Mouse (Mus musculus) CD4-positive, CD25-positive, alpha-beta regulatory T cell, adult 4 months (primary cell): ENCODE measurements around the gene Rps15. TPM values are rescaled to one million over a fixed set of nuclear protein-coding genes. Genes with fewer than 3 reads are reported as not detected.

Source experiments
- ATAC-seq: one replicate; pipeline ENCODE4 v1.8.0; 2017
- polyA plus RNA-seq, 2 experiments: library from polyadenylated mRNA; unstranded; fragments of 100-300 nt; shearing (Covaris generic); gene quantifications; one replicate each; pipeline ENCODE4 v1.2.1; 2017

The Rps15 gene
- polyA plus RNA-seq, 2 experiments from 2014 or later: 1,622 to 1,794 TPM

GRCm38 (mm10) chr10:80260642-80261584 lies 31.3 kb upstream of the Rps15 start, which contains the start of the genes Gamt and Dazap1:
Gamt (minus strand) TSS chr10:80261012.
Dazap1 (plus strand) TSS chr10:80261486.
- peak; percentile 68 for ATAC-seq

- peak; percentile 19 for ATAC-seq
Measured at GRCm38 (mm10) chr10:80261585-80261968, 30.7 kb upstream of the Rps15 start.

DNA sequence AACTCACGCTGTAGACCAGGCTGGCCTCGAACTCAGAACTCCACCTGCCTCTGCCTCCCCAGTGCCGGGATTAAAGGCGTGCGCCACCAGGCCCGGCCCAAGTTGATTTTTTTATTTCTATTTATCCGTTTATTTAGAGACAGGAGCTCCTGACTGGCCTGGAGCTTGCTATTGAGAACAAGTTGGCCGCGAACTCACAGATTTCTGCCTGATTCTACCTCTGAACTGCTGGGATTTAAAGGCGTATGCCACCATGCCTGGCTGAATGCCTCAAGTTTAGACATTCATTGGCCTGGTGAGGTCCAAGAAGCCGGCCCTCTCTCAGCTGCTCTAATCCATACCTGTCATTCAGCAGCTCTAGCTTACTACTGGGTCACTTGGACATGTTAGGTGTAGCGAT lies 30.1 kb upstream of the Rps15 start:
- no peak for ATAC-seq

GRCm38 (mm10) chr10:80262776-80263365 lies 29.4 kb upstream of the Rps15 start:
- no peak for ATAC-seq

- ATAC-seq: peak; percentile 77
Measured at GRCm38 (mm10) chr10:80264341-80265148, 27.7 kb upstream of the Rps15 start.

DNA sequence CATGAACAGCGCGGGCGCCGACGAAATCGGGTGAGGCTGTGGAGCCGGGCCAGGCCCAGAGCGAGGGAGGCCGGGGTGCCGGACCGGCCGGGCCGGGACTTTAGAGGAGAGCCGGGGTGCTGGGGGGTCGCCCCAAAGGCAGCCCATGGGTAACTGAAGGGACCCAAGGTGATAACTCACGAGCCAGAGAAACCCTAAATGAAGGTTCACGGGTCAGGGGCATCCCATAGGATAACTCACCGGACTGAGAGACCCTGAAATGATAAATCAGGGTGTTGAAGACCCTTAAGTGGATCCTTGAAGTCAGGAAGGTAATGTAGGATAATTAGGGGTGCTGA lies 27.1 kb upstream of the Rps15 start:
- ATAC-seq: no peak

- ATAC-seq: no peak
Measured at GRCm38 (mm10) chr10:80270099-80270498, 22.2 kb upstream of the Rps15 start.

- ATAC-seq: no peak
Measured at GRCm38 (mm10) chr10:80270734-80271181, 21.5 kb upstream of the Rps15 start.

GRCm38 (mm10) chr10:80271186-80271843 lies 20.9 kb upstream of the Rps15 start:
- peak; percentile 64 for ATAC-seq

DNA sequence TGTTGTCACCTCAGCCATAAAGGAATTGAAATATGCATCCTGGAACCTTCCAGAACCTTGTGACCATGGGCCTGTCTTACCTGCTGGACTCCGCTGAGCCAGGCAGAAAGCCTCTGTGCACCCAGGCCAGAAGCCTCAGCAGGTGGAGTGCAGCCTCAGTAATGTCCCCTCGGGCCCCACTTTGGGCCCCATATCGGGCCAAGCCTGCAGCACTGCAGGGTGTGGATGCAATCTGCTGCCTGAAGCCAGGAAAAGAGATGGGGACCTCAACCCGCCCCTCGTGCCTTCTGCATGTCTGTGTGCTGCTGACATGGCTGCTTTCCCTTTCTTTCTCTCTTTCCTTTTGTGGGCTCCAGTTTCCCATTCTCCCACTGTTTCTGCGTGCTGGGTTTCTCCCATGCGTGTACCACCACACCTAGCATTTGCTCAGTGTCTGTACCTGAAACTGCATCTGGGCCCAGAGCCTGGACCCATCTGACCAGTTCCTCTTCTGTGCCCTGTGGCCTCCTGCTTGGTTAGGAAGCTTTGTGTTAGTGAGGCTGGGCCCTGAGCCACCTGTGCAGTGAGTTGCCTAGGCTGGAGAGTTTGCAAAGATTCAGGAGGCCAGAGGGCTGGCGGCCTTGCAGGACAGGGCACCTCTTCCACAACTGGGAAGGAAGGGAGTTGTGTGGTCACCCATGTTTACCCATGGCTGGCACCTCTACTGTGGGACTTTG lies 20.2 kb upstream of the Rps15 start:
- ATAC-seq: no peak

DNA sequence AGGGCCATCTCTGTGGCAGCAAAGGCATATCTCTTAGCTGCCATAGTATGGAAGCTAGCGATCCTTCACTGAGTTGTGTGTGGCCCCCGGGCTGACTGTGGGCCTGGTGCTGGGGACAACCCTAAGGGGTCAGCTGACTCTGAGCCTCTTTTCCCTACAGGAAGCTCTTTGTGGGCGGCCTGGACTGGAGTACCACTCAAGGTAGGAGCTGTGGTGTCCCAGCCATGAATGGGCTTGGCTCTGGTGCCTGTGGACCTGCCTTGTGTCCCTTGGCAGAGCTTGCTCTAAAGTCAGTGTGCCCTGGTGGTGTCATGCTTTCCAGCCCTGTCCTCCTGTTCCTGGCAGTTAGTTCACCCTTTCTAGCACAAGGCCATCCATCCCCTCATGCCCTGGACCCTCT lies 18.4 kb upstream of the Rps15 start:
- no peak for ATAC-seq

GRCm38 (mm10) chr10:80276238-80276637 lies 16.0 kb upstream of the Rps15 start:
- no peak for ATAC-seq

- no peak for ATAC-seq
Measured at GRCm38 (mm10) chr10:80278390-80278789, 13.9 kb upstream of the Rps15 start.

- no peak for ATAC-seq
Measured at GRCm38 (mm10) chr10:80279273-80279672, 13.0 kb upstream of the Rps15 start.

DNA sequence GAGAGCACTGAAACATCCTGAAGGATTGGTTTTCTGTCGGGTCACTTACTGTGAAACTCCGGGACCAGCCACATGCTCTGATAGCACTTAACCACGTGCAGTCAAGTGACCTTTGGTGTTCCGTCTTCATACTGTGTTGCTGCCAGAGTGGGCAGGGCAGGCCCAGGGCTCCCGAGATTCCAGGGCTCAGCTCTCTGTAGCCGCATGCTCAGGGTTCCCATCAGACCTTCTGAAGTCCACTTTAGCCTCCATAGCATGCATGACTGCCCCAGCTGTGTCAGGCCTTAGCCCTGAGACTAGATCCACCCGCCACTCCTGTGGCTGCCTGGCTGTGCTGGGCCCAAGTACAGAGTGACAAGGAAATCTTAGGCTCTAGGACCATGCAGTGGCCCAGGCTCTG lies 10.9 kb upstream of the Rps15 start:
- no peak for ATAC-seq

GRCm38 (mm10) chr10:80281921-80282371 lies 10.3 kb upstream of the Rps15 start:
- ATAC-seq: no peak

- no peak for ATAC-seq
Measured at GRCm38 (mm10) chr10:80282481-80283441, 9.5 kb upstream of the Rps15 start.

GRCm38 (mm10) chr10:80285222-80286070 lies 6.8 kb upstream of the Rps15 start:
- no peak for ATAC-seq

DNA sequence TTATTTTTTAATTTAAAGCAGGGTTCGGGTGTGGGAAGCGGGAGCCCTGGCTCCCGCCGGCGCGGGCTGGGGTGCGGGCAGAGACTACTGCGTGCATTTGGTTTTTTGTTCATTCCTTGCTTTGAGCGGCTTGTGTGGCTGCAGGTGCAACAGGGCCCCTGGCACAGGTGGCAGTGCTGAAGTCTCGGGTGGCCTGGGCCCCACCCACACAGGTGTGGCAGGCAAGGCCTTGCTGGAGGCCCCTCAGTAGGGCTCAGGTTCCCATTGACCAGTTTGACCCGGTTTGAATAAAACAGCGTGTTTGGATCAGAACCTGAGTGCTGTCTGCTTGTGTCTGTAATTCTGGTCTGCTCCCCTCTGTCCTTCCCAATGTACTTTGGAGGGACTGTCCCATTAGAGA lies 4.2 kb upstream of the Rps15 start:
- no peak for ATAC-seq

GRCm38 (mm10) chr10:80288657-80289056 lies 3.6 kb upstream of the Rps15 start:
- ATAC-seq: no peak
